Mouse (Mus musculus) bone marrow, adult 2 months (tissue): ENCODE data around the gene Rbbp7.

Experiments
- CTCF ChIP-seq: fragments of 200-500 bp; IDR thresholded peaks from 2 replicates; pipeline ENCODE4 v1.5.1; 2011; ENCODE audit warnings: low read length, control low read depth; ENCODE audit not compliant: control insufficient read depth, insufficient read depth
- POLR2A ChIP-seq: fragments of 200-500 bp; IDR thresholded peaks from 2 replicates; pipeline ENCODE4 v1.6.1; 2011; ENCODE audit warnings: low read depth, mild to moderate bottlenecking, control low read depth, low read length, borderline replicate concordance; ENCODE audit not compliant: control insufficient read depth

GRCm38 (mm10) chrX:162759251-162760114, 719 bp upstream of the Rbbp7 start:
- TF ChIP-seq CTCF (no peak), POLR2A (no peak)
